ENCODE assay signal across 11 mouse cellular contexts in genomic region chr5:114603975-114604374, GRCm38 (mm10). TPM values are rescaled to one million over a fixed set of nuclear protein-coding genes. Genes with fewer than 3 reads are reported as not detected.
A peak's percentile ranks its signal among the peaks of the same experiment; 100 is the strongest.
DNase-seq lines count a peak whose midpoint lies in the region; ATAC-seq and TF ChIP-seq lines count a peak whose summit lies in the region.
"Had no signal": no experiment of that assay in that cellular context is flagged by ENCODE, and none has a peak within 500 bp of the region (broad histone marks: within the 10 kb centered on the region; RNA-seq: fewer than 3 reads in every experiment).

No protein-coding gene starts in this region.

- H3K9me3 ChIP-seq in kidney, postnatal 0 days (replicated peaks; ENCODE audit: low read length) = no peaks in the 10 kb centered on the region
- no peaks in the 10 kb centered on the region for H3K9me3 ChIP-seq in neural tube, embryonic 15.5 days (replicated peaks)
- H3K9me3 ChIP-seq: limb, embryonic 12.5 days had no signal

- no peak for ATAC-seq in CD4-positive, CD25-positive, alpha-beta regulatory T cell, adult 4 months
- no peak for ATAC-seq in kidney, postnatal 0 days (replicated peaks; ENCODE audit: low FRiP score, low read depth)
- ATAC-seq in neural tube, embryonic 15.5 days (ENCODE audit: low FRiP score) = no peak
- ATAC-seq: activated CD4-positive, CD25-positive, alpha-beta regulatory T cell, adult 4 months had no signal

- WGBS in kidney, postnatal 0 days = 87% methylated on average over 5 of the region's 5 CpGs
- 83% methylated on average over 5 of the region's 5 CpGs for WGBS in neural tube, embryonic 15.5 days

- H3K27me3 ChIP-seq in kidney, postnatal 0 days (ENCODE audit: insufficient read depth, low read length) = no peaks in the 10 kb centered on the region
- no peaks in the 10 kb centered on the region for H3K27me3 ChIP-seq in testis, adult 2 months (ENCODE audit: control insufficient read depth, insufficient read depth, low read length)
- H3K27me3 ChIP-seq in neural tube, embryonic 15.5 days (replicated peaks) = no peaks in the 10 kb centered on the region

- peak; percentile 68 for TF ChIP-seq CTCF in kidney, postnatal 0 days (IDR thresholded peaks at IDR 0.05; ENCODE audit: low read depth)
- TF ChIP-seq CTCF in testis, adult 2 months (IDR thresholded peaks at IDR 0.05; ENCODE audit: control insufficient read depth, insufficient read depth, insufficient replicate concordance, low read depth, low read length) = 0 out of 2 replicates have a peak, but pooled peaks have one; percentile 8

- no peak overlapping the region for H3K27ac ChIP-seq in kidney, postnatal 0 days
- H3K27ac ChIP-seq in testis, adult 2 months (ENCODE audit: control insufficient read depth, insufficient read depth, low read depth, low read length) = no peak overlapping the region
- peak overlapping the region; percentile 70; the same call in 1 of the 2 replicates for H3K27ac ChIP-seq in neural tube, embryonic 15.5 days (replicated peaks)
- H3K27ac ChIP-seq: limb, embryonic 12.5 days; macrophage had no signal

- H3K4me2 ChIP-seq in kidney, postnatal 0 days (ENCODE audit: low read length) = no peak overlapping the region
- no peak overlapping the region for H3K4me2 ChIP-seq in neural tube, embryonic 15.5 days

- TF ChIP-seq POLR2A in testis, adult 2 months (IDR thresholded peaks at IDR 0.05; ENCODE audit: control insufficient read depth, low read depth, low read length) = no peak

- peaks cover 14% of the 10 kb centered on the region; the same call in 1 of the 2 replicates for H3K4me1 ChIP-seq in kidney, postnatal 0 days (replicated peaks; ENCODE audit: insufficient read depth, low read length)
- peaks cover 4% of the 10 kb centered on the region; the same call in 1 of the 2 replicates for H3K4me1 ChIP-seq in testis, adult 2 months (ENCODE audit: control insufficient read depth, insufficient read depth, low read length)
- peaks cover 53% of the 10 kb centered on the region for H3K4me1 ChIP-seq in neural tube, embryonic 15.5 days

- H3K4me3 ChIP-seq in kidney, postnatal 0 days (replicated peaks; ENCODE audit: low read depth, low read length) = no peak overlapping the region
- H3K4me3 ChIP-seq in testis, adult 2 months (ENCODE audit: control insufficient read depth, low read depth, low read length) = no peak overlapping the region
- no peak overlapping the region for H3K4me3 ChIP-seq in neural tube, embryonic 15.5 days (replicated peaks)
- H3K4me3 ChIP-seq: limb, embryonic 12.5 days had no signal

- peak; percentile 57 for DNase-seq in CD4-positive, CD25-positive, alpha-beta regulatory T cell, adult 2 months (ENCODE audit: low read depth, low spot score)
- no peak for DNase-seq in kidney, postnatal 0 days (ENCODE audit: low spot score)
- no peak for DNase-seq in kidney, adult 8-10 months
- no peak for DNase-seq in testis, postnatal 14 days (ENCODE audit: low spot score)
- no peak for DNase-seq in layer of hippocampus, postnatal 10 days (ENCODE audit: low spot score in 2 of 2)

- 0 out of 2 replicates have a peak, but pooled peaks cover 4% of the 10 kb centered on the region for H3K36me3 ChIP-seq in kidney, postnatal 0 days (ENCODE audit: insufficient read depth, low read length)
- H3K36me3 ChIP-seq in testis, adult 2 months (ENCODE audit: control insufficient read depth, insufficient read depth, low read length) = no peaks in the 10 kb centered on the region
- no peaks in the 10 kb centered on the region for H3K36me3 ChIP-seq in neural tube, embryonic 15.5 days
- H3K36me3 ChIP-seq: limb, embryonic 12.5 days had no signal

- no peak overlapping the region for H3K9ac ChIP-seq in kidney, postnatal 0 days (ENCODE audit: low read depth, low read length)
- no peak overlapping the region for H3K9ac ChIP-seq in neural tube, embryonic 15.5 days (replicated peaks)
- H3K9ac ChIP-seq: limb, embryonic 12.5 days had no signal

RNA-seq across cellular contexts. Expression of gene Fam222a, which starts 36.2 kb away (rescaled TPM):
- not detected for polyA plus RNA-seq in CD4-positive, CD25-positive, alpha-beta regulatory T cell, adult 4 months (2017; shearing (Covaris generic))
- 5.0 and 5.8 TPM in 2 replicates for polyA plus RNA-seq in kidney, postnatal 0 days (2015; fragmentation: Nextera tagmentation; extraction: Ambion mirVana)
- polyA plus RNA-seq in testis, adult 2 months (2012; rRNA removed) = 22.5 and 23.4 TPM in 2 replicates
- 4.7 and 5.3 TPM in 2 replicates for polyA plus RNA-seq in neural tube, embryonic 15.5 days (2015; fragmentation: Nextera tagmentation; extraction: Ambion mirVana)
- 1 to 10 TPM; 5.0 to 5.7 TPM for total RNA-seq in layer of hippocampus, postnatal 10 days (2021)
- polyA plus RNA-seq: activated CD4-positive, CD25-positive, alpha-beta regulatory T cell, adult 4 months had no signal

RNA-seq across cellular contexts. Expression of gene Trpv4, which starts 54.2 kb away (rescaled TPM):
- 1 to 10 TPM in 1 of 2 experiments, under 1 TPM in 1; 0.13 to 1.4 TPM for polyA plus RNA-seq in CD4-positive, CD25-positive, alpha-beta regulatory T cell, adult 4 months (2017; shearing (Covaris generic))
- 31.3 and 35.6 TPM in 2 replicates for polyA plus RNA-seq in kidney, postnatal 0 days (2015; fragmentation: Nextera tagmentation; extraction: Ambion mirVana)
- polyA plus RNA-seq in testis, adult 2 months (2012; rRNA removed) = 0.93 and 1.9 TPM in 2 replicates
- 1.4 and 1.6 TPM in 2 replicates for polyA plus RNA-seq in neural tube, embryonic 15.5 days (2015; fragmentation: Nextera tagmentation; extraction: Ambion mirVana)
- total RNA-seq in layer of hippocampus, postnatal 10 days (2021) = 1 to 10 TPM; 1.0 to 2.4 TPM

Comparison
In these comparisons a context has a peak if more than half of its experiments do, and no peak if none do; other contexts are left out.
1. RNA of gene Trpv4, which starts 54.2 kb away (polyA plus RNA-seq): 31.3 to 35.6 TPM in kidney, postnatal 0 days; 0.13 to 1.4 TPM in CD4-positive, CD25-positive, alpha-beta regulatory T cell, adult 4 months, 1.4 to 1.6 TPM in neural tube, embryonic 15.5 days and 0.93 to 1.9 TPM in testis, adult 2 months; every median in the first group is over 10 times any median in the second.